Mouse (Mus musculus) v-Abl transformed pro-B cells (cell line): ENCODE results near the gene Lrrc49.

Experiments used
- in situ Hi-C, 2 experiments: fragments of 400-800 bp; cut with MboI; formaldehyde crosslinking; loops; one replicate each; pipeline ENCODE4 v1.15.1; 2025; ENCODE audit not compliant: unreplicated experiment in 2 of 2

The Lrrc49 gene

GRCm38 (mm10) chr9:60687891-60688324 lies at the start of gene Lrrc49:
TSS of gene Lrrc49 (minus strand) at chr9:60688158.
- in situ Hi-C loops, result no loop called here

GRCm38 (mm10) chr9:60734321-60734720 lies 46.4 kb upstream of the Lrrc49 start:
- in situ Hi-C loops, result no loop called here

GRCm38 (mm10) chr9:60724968-60725367 lies 37.0 kb upstream of the Lrrc49 start:
- in situ Hi-C loops, result loop anchor here in 1 of 2 experiments (25.0 kb wide), 1 partner anchor 1162 kb away; no protein-coding TSS in a partner anchor

GRCm38 (mm10) chr9:60719687-60720086 lies 31.7 kb upstream of the Lrrc49 start:
- in situ Hi-C loops, result loop anchor here in 1 of 2 experiments (25.0 kb wide), 1 partner anchor 1168 kb away; no protein-coding TSS in a partner anchor

GRCm38 (mm10) chr9:60718284-60718683 lies 30.3 kb upstream of the Lrrc49 start:
- in situ Hi-C loops, result loop anchor here in 1 of 2 experiments (25.0 kb wide), 1 partner anchor 1169 kb away; no protein-coding TSS in a partner anchor

GRCm38 (mm10) chr9:60715828-60716227 lies 27.9 kb upstream of the Lrrc49 start:
- in situ Hi-C loops, result loop anchor here in 1 of 2 experiments (25.0 kb wide), 1 partner anchor 1171 kb away; no protein-coding TSS in a partner anchor

- in situ Hi-C loops, result loop anchor here in 1 of 2 experiments (25.0 kb wide), 1 partner anchor 1172 kb away; no protein-coding TSS in a partner anchor
Observed at GRCm38 (mm10) chr9:60715271-60715670, 27.3 kb upstream of the Lrrc49 start.

- in situ Hi-C loops, result loop anchor here in 1 of 2 experiments (25.0 kb wide), 1 partner anchor 1173 kb away; no protein-coding TSS in a partner anchor
Observed at GRCm38 (mm10) chr9:60714191-60714590, 26.2 kb upstream of the Lrrc49 start.

GRCm38 (mm10) chr9:60713616-60714015 lies 25.7 kb upstream of the Lrrc49 start:
- in situ Hi-C loops, result loop anchor here in 1 of 2 experiments (25.0 kb wide), 1 partner anchor 1174 kb away; no protein-coding TSS in a partner anchor

GRCm38 (mm10) chr9:60712771-60713541 lies 25.0 kb upstream of the Lrrc49 start, which contains the start of gene Larp6:
TSS of gene Larp6 (plus strand) at chr9:60712989.
- in situ Hi-C loops, result loop anchor here in 1 of 2 experiments (25.0 kb wide), 1 partner anchor 1174 kb away; no protein-coding TSS in a partner anchor

GRCm38 (mm10) chr9:60712011-60712410 lies 24.1 kb upstream of the Lrrc49 start:
- in situ Hi-C loops, result loop anchor here in 1 of 2 experiments (25.0 kb wide), 1 partner anchor 1175 kb away; no protein-coding TSS in a partner anchor

GRCm38 (mm10) chr9:60709721-60710120 lies 21.8 kb upstream of the Lrrc49 start:
- in situ Hi-C loops, result loop anchor here in 1 of 2 experiments (25.0 kb wide), 1 partner anchor 1178 kb away; no protein-coding TSS in a partner anchor

GRCm38 (mm10) chr9:60708606-60709005 lies 20.6 kb upstream of the Lrrc49 start:
- in situ Hi-C loops, result loop anchor here in 1 of 2 experiments (25.0 kb wide), 1 partner anchor 1179 kb away; no protein-coding TSS in a partner anchor

- in situ Hi-C loops, result loop anchor here in 1 of 2 experiments (25.0 kb wide), 1 partner anchor 1180 kb away; no protein-coding TSS in a partner anchor
Observed at GRCm38 (mm10) chr9:60707594-60707993, 19.6 kb upstream of the Lrrc49 start.

- in situ Hi-C loops, result loop anchor here in 1 of 2 experiments (25.0 kb wide), 1 partner anchor 1188 kb away; no protein-coding TSS in a partner anchor
Observed at GRCm38 (mm10) chr9:60699581-60700231, 11.7 kb upstream of the Lrrc49 start.

- in situ Hi-C loops, result no loop called here
Observed at GRCm38 (mm10) chr9:60696271-60696985, 8.5 kb upstream of the Lrrc49 start.

- in situ Hi-C loops, result no loop called here
Observed at GRCm38 (mm10) chr9:60693986-60694385, 6.0 kb upstream of the Lrrc49 start.

- in situ Hi-C loops, result no loop called here
Observed at GRCm38 (mm10) chr9:60692624-60693023, 4.7 kb upstream of the Lrrc49 start.

GRCm38 (mm10) chr9:60687415-60687814 lies 543 bp downstream of the Lrrc49 start:
- in situ Hi-C loops, result no loop called here

- in situ Hi-C loops, result no loop called here
Observed at GRCm38 (mm10) chr9:60682753-60683152, 5.2 kb downstream of the Lrrc49 start.
